Mouse (Mus musculus) embryonic fibroblast, embryonic 13.5 days (primary cell): ENCODE measurements at regions not wholly inside any gene's neighbourhood (a gene's known extent, or its start where the extent isn't known, plus 50 kb on each side); places are given as distances from the start of the nearest gene placed in this dataset.

Source experiments
- H3K27ac ChIP-seq: 2 replicates; pipeline ENCODE4 v1.5.1; 2012; ENCODE audit warnings: low read length, control low read depth, inconsistent platforms; ENCODE audit not compliant: insufficient read depth
- H3K4me1 ChIP-seq: 2 replicates; pipeline ENCODE4 v1.6.1; 2011; ENCODE audit warnings: low read length; ENCODE audit not compliant: control insufficient read depth, insufficient read depth
- H3K4me3 ChIP-seq: 2 replicates; pipeline ENCODE4 v1.5.1; 2011; ENCODE audit warnings: mild to moderate bottlenecking, control low read depth, low read length; ENCODE audit not compliant: insufficient read depth
- CTCF ChIP-seq: IDR thresholded peaks from 2 replicates; pipeline ENCODE4 v1.5.1; 2011; ENCODE audit warnings: mild to moderate bottlenecking, control low read depth, low read length, moderate library complexity, borderline replicate concordance; ENCODE audit not compliant: insufficient read depth
- POLR2A ChIP-seq: IDR thresholded peaks from 2 replicates; pipeline ENCODE4 v1.6.1; 2011; ENCODE audit warnings: low read depth, mild to moderate bottlenecking, control low read depth, low read length, moderate library complexity

DNA sequence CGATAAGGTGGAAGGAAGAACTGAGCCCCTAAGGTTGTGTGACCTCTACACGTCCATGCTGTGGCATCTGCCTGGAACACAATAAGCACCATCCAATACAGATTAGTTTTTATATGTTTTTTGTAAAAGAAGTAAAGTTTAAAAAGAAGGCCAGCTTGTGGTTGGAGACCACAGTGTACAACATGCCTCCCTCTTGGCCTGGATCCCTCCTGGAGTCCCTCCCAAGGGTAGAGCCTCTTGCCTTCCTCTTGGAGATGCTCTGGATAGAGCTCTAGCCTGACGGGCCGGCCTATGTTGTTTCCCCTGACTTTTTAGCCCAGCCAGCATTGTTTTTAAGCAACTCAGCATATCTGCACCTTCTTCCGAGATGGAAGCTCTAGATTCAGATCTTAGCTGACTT lies 138.0 kb downstream of the Vegfa start:
- TF ChIP-seq CTCF (no peak), POLR2A (no peak)
- H3K27ac ChIP-seq, result peak overlapping the region; percentile 75
- no peak overlapping the region for H3K4me3 ChIP-seq
- peaks cover 9% of the 10 kb centered on the region for H3K4me1 ChIP-seq

DNA sequence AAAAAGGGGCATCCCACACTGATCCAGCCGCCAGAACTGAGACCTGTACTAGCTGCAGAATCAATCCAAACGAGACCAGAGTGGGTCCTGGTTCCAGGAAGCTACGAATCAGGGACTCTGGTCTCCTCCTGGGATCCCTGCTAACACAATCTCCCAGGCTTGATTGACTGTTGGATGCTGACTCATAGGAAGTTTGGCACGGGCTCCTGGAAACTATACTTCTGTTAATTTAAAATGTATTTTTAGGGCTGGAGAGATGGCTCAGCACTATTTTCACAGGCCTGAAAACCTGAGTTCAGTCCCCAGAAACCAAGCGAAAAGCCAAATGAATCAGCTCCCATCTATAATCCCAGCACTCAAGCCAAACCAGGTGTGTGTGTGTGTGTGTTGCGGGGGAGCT lies 138.5 kb downstream of the Vegfa start:
- peak overlapping the region; percentile 75 for H3K27ac ChIP-seq
- peaks cover 9% of the 10 kb centered on the region for H3K4me1 ChIP-seq
- no peak overlapping the region for H3K4me3 ChIP-seq
- TF ChIP-seq CTCF (no peak), POLR2A (no peak)

DNA sequence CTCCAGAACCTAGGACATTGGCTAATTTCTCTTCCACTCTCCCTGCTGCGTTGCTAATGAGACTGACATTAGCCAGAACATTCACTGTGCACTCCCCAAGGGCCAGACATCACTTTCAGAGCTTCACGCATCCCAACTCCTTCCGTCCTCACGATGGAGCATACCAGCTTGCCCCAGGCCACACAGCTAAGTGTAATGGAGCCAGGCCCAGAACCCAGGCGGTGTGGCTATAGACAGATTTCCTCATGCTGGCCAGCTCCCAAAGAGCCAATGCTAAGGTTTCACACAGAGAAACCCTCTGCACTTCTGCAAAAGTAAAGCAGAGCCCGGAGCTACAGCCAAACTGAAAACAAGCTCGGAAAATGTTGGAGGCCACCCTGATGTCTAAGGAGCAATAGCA lies 139.1 kb downstream of the Vegfa start:
- no peak overlapping the region for H3K4me3 ChIP-seq
- H3K4me1 ChIP-seq, result peaks cover 9% of the 10 kb centered on the region
- peak overlapping the region; percentile 75 for H3K27ac ChIP-seq

DNA sequence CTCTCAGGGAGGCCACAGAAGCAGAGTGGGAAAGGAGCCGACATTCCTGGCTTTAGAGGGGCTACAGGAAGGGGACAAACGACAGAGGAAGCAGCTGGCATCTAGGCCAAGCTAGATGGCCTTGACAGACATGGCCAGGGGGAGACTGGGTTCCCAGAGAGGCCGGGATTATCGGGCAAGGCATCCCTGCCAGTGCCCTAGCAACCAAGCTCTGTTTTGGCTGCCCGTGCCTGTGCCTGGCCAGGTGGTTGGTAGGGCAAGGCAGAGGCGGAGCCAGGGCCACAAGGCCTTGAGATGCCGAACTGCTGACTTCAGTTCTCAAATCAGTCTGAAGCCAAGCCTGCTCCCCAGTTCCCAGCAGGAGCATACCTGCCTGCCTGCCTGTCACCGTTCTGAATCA lies 142.7 kb downstream of the Vegfa start:
- Histone ChIP-seq H3K27ac (no peak overlapping the region), H3K4me3 (no peak overlapping the region), H3K4me1 (peaks cover 9% of the 10 kb centered on the region)
- TF ChIP-seq POLR2A (no peak), CTCF (no peak)

More for the DNA sequence above, 139.1 kb downstream of the Vegfa start:
- TF ChIP-seq CTCF (no peak), POLR2A (no peak; the same call in 1 of the 2 replicates)

DNA sequence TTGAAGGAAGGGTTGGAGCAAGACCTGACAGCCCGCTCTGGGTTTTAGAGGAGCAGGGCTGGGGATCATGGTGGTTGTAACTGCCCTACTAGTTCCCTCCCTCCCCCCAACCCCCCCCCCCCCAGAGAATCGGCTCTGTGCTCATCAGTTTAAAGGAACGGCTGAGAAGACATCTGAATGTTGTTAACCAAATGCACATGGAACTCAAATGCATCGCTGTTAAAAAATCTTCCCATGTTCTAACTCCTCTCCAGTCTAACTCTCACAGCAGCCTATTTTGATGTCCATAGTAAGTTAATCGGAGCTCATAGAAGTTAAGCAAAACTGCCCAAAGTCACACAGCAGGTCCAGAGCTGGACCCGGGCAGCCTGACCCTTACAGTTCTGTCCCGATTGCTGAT lies 143.1 kb downstream of the Vegfa start:
- TF ChIP-seq POLR2A (no peak), CTCF (no peak)
- Histone ChIP-seq H3K4me1 (peaks cover 5% of the 10 kb centered on the region), H3K27ac (no peak overlapping the region), H3K4me3 (no peak overlapping the region)

DNA sequence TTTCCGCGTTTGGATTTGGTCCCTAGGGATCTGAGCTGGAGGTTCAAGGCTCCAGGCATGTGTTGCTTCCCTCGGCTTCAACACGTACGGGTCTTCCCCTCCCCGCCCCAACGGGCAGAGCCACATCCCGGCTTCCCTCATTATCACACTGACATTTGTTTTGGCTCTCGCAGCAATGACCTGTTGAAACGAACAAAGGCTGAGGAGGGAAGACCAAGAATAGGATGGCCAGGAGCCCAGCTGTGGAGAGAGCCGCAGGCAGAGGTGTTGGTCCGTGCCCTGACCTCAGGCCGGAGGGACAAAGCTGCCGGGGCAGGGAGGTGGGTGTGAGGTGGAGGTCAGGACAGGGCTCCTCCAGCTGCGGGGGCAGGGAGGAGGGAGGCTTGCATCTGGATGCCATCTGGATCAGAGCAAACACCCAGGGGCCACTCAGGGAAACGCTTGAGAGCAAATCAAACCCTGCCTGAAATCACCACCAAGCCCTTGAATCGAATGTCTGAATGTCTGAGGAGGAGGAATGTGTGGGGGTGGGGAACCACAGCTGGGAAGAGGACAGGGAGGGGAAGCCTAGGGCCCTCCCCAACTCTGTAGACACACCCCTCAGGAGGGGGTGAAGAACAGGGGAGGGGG lies 145.6 kb downstream of the Vegfa start:
- H3K4me3 ChIP-seq, result no peak overlapping the region
- no peak for TF ChIP-seq CTCF
- TF ChIP-seq POLR2A, result no peak
- H3K4me1 ChIP-seq, result no peaks in the 10 kb centered on the region
- no peak overlapping the region for H3K27ac ChIP-seq

DNA sequence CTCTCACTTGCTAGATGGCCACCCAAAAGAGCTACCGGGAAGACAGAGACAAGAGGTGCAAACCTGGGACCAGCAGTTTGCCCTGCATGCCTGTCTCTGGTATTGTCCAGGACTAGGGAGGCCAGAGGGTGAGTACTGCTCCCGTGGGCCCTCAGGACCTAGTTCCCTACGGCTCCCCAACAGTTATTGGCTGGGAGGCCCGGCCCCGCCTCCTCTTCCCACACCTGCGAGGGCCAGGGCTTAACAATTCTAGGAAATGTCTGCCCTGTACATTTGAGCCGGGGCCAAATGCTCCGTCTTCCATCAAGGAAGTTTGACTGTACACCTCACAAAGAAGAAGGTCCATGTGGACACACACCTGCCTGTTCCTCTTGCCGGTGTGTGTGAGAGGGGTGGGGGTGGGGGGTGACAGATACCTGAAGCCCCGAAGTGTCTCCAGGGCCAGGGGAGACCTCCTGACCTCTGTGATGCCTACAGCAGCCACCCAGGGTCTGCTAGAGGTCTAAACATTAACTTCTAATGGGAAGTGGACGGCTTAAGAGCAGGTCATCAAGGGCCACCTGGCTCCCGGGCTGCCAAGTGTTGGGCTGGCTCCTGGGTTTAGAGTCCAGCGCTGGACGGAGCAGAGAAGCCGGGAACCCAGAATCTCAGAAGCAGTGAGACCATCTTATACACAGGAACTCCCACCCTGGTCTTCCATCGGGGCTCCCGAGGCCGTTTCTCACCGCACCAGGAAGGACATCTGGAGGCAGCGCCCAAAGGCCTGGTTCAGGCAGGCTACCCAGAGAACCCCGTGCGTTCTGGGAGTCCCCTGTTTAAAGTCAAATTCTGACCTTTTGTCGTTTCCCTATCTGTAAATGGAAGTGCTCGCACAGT lies 146.5 kb downstream of the Vegfa start:
- Histone ChIP-seq H3K4me1 (no peaks in the 10 kb centered on the region), H3K27ac (no peak overlapping the region), H3K4me3 (no peak overlapping the region)
- no peak for TF ChIP-seq POLR2A
- TF ChIP-seq CTCF, result no peak

DNA sequence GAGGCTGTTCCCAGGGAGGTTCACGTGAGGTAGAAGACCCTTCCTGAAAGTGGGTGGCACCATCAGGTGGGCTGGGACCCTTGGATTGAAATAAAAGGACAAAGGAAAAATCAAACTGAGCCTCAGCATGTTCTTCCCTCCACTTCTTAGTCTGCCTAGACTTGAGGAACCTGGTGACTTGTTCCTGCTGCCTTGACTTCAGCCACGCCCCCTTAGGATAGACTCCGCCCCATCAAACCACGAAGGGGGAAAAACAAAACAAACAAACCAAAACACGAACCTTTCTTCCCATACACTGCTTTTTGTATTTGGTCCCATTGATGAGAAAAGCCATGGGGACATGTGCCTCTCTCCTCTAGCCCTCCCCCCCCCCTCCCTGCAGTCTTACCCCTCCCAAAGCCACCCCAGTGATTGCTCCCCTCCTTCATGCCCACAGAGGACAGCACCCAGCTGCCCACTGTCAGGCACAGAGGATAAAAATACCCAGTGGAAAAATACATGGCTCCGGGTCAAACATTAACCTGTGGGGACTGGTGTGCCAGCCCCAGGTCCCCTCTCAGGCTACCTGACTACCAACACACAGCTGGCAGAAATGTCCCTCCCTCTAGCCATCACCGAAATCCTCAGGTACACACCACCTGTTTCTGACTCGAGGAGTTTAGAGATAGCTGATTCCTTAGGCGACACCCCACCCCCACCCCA lies 148.0 kb downstream of the Vegfa start:
- H3K27ac ChIP-seq, result no peak overlapping the region

DNA sequence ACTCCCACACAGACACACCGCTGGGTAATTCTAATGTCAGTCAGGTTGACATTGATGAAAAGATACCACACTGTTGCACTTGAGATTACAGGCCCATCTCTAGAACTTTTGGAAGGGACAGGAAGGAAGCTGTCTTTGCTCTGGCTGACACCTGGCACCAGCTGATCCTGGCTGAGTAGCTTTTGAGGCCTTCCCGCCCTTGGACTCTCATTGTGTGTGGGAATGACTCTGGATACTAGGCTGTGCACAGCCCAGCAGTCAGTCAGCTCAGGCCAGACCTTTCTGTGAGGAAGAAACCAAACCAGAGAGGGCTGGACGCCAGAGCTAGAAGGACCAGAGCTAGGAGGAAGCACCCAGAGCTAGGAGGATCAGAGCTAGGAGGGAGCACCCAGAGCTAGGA lies 149.0 kb upstream of the 1600014C23Rik start:
- no peak overlapping the region for H3K27ac ChIP-seq
- no peak overlapping the region for H3K4me3 ChIP-seq
- TF ChIP-seq CTCF, result no peak
- TF ChIP-seq POLR2A, result no peak
- no peaks in the 10 kb centered on the region for H3K4me1 ChIP-seq

More for the DNA sequence above, 148.0 kb downstream of the Vegfa start:
- no peak for TF ChIP-seq POLR2A
- no peak for TF ChIP-seq CTCF
- Histone ChIP-seq H3K4me3 (no peak overlapping the region), H3K4me1 (no peaks in the 10 kb centered on the region)

DNA sequence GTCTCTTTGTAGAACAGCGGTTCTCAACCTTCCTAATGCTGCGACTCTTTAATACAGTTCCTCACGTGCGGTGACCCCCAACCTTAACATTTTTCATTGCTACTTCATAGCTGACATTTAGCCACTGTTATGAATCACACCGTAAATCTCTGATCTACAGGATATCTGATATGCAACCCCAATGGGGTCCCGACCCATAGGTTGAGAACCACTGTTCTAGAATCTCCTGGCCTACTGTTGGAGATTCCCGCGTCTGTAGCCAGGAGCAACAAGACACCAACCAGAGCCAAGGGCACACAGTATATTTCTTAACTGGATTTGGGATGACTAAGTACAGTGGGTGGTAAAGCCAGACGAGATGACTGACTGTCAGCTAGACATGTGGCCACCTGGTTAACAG lies 147.6 kb upstream of the 1600014C23Rik start:
- 0 out of 2 replicates have a peak overlapping the region, but pooled peaks have one; percentile 23 for H3K27ac ChIP-seq
- no peak for TF ChIP-seq CTCF
- no peak for TF ChIP-seq POLR2A
- no peaks in the 10 kb centered on the region for H3K4me1 ChIP-seq
- H3K4me3 ChIP-seq, result no peak overlapping the region

DNA sequence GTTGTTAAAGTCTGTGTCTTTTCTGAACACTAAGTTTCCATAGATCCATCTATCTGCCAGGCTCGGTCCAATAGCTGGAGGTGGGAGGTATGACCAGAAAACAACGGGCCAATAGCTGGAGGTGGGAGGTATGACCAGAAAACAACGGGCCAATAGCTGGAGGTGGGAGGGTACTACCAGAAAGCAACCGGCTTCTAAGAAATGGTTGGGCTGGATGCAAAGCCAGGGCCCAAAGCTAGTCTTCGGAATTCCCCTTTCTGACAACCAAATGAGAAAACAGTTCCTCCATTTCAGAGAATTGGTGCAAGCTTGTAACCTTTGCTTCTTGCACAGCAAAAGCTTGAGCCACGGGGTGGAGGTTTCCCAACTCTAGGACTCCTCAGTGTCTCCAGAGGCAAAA lies 147.1 kb upstream of the 1600014C23Rik start:
- Histone ChIP-seq H3K4me3 (no peak overlapping the region), H3K4me1 (no peaks in the 10 kb centered on the region), H3K27ac (peak overlapping the region; percentile 34; the same call in 1 of the 2 replicates)
- TF ChIP-seq CTCF, result no peak
- no peak for TF ChIP-seq POLR2A
